Mouse (Mus musculus): ENCODE measurements at regions not wholly inside any gene's neighbourhood (a gene's known extent, or its start where the extent isn't known, plus 50 kb on each side); places are given as distances from the start of the nearest gene placed in this dataset.

DNA sequence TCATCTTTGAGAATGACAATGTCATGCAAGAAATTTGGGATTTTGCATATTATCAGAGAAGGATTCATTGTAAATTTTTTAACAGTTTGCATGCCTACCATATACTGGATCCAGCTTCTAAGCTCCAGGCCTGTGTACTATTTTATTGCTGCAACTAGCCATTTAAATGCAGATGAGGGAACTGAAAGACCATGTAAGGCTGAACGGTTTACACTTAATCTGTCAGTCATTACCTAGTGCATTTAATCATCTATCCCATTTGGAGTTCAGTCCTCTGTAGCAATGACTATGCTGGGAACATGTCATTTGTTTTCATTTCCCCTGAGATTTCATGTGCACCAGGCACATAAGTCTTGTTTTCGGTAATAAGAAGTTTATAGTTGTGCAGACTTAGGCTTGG, 631.8 kb upstream of the Gm21961 start:
- no peak for DNase-seq

- no peak for DNase-seq
These were observed 624.8 kb upstream of the Gm21961 start for GRCm38 (mm10) chr15:65639484-65639883.

DNA sequence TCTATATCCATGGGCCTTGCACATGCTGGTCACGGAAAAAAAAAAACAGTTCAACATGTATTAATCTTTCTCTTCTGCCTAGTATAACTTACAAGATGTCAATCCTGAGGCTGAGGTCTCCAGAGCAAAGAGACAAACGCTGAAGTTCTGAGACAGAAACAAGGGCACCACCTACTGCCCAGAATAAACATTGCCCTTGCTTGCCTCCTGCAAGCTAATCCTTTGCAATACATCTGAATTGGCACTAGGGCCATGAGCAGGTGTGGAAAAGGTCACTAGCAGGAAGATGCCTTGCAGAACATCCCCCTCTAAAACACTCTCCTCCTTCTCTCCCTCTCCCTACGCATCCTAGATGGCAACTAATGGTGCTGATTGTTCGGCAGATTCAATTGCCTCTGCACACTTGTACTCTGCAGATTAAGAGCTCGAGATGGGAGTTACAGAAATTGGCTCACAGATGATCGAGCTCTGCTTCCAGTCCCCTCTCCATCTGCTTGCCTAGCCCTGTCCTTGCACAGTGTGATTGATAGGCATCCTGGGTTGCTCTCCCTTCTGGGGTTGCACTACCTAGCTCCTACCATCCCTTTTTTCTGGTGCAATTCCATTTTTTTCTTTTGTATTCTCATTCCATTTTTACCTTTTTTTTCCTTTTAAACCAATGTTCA, 622.9 kb upstream of the Gm21961 start:
- peak; percentile 87 for DNase-seq

GRCm38 (mm10) chr15:65632440-65632839, 617.7 kb upstream of the Gm21961 start:
- no peak for DNase-seq

DNA sequence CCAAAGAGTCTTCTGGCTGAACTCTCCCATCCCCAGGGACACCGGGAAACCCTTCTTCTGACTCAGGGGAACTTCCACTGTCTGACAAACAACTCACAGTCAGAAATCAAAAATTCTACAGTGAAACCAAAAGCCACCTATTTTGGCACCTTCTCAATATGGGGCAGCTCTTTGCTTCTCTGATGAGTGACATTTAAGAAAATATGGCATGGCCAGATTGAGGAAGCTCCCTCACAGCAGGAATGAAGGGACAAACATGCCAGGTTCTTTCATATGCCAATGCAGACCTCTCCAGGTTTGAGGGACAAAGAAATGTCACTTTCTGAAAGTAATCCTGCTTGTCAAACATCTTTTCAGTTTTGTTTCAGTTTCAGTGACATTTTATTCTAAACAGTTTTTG, 615.8 kb upstream of the Gm21961 start:
- DNase-seq, result peak; percentile 75

GRCm38 (mm10) chr15:65592718-65593477, 578.2 kb upstream of the Gm21961 start:
- peak; percentile 27 for DNase-seq

- DNase-seq, result peak; percentile 43
These were observed 570.9 kb upstream of the Gm21961 start for GRCm38 (mm10) chr15:65585566-65585965.

GRCm38 (mm10) chr15:65579353-65579752, 564.6 kb upstream of the Gm21961 start:
- no peak for DNase-seq

DNA sequence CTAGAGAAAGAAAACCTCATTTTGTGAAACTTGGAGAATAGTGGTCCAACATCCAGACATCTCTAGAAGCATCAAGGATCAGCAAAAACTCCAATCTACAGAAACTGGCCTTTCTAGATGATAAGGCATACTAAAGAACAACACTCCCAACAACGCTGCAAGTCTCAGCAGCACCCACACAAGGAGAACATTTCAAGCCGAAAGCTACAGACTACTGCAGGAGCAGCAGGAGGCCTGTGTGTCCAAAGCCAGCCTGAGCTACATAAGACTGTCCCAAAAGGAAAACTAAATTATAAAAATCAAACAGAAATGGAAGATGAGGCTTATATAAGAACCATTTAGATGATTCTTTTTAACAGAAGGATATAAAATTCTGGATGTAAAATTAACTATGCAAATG, 553.2 kb upstream of the Gm21961 start:
- DNase-seq, result no peak

DNA sequence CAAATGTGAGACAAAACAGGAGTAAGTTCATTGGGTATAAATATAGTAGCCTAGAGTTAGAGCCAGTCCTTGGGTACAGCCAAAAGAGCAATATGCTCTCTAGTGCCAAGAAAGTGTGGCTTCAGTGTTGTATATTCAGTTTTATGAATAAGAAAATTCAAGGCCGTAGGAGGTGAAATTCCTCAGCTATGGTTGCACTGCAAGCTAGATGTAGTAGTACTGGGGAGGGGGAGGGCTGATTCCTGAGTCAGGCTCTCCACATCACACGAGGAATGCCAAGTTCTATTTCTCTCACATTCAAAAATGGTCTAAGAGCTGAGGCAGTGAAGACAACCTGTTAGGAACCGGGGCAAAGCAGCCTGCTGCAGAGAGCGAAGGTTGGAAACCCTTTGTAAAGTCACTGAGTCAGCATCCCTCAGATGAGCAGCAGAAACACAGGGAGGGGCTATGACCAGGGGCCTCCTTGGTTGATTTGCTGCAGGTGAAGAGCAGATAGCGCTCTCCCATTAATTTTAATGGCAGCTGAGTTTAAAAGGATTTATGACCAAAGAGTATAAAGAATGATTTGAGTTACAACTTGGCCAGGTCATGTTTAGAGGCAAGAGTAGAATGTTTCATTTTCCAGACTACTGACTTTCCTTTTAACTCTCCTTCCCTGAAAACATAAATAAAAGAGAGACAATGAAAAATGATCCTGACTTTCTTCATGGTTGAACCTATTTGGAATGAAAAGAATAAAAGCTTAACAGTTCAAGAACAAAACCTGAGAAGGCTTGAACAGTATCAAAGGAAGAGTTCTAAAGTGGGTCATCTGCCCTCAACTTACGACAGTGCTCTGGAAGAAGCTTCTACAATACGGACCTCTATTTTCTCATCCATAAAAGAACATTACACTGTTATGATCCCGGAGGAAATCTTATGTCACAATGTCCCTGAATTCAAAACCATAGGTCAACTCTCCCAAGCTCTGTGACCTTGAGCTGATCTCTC, 543.4 kb upstream of the Gm21961 start:
- DNase-seq, result no peak

DNA sequence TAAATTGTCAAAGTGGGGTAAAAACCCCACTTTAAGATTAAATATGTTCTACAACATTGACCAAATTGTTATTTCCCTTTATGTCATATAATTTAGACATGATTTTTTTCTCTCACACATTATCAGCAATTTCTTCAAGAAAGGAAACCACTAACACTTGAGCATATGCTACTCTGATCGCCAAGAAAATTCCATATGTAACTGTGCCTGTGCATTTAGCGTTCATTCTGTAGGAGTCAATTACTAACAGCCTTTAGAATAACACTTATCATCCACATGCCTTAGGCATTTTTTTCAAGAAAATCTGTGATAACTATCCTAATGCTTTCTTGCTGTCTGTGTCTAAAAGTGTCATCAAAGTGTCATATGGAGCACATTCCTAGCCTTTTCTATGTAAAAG, 534.3 kb upstream of the Gm21961 start:
- no peak for DNase-seq

GRCm38 (mm10) chr15:65535606-65536005, 520.9 kb upstream of the Gm21961 start:
- DNase-seq, result peak; percentile 2

DNA sequence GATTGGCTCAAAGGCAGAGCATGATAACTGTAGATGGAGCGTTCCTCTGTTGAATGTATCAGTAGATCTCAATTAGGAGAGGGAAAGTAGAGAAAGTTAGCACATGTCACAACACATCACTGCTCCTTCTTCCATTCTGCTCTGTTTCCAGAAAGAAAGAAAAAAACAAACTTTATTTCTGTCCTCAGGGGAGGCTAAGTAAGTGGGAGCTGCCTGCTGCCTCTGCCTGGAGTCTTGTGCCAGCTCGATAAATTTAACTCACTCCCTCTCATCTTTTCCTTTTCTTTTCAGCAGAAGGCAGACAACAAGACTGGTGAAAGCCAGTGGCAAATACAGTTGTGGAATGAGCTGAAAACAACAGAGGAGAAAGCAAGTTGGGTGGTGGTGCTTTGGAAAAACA, 517.5 kb upstream of the Gm21961 start:
- no peak for DNase-seq

GRCm38 (mm10) chr15:65502656-65503055, 488.0 kb upstream of the Gm21961 start:
- no peak for DNase-seq

- DNase-seq, result no peak
These were observed 464.2 kb upstream of the Gm21961 start for GRCm38 (mm10) chr15:65478940-65479339.

DNA sequence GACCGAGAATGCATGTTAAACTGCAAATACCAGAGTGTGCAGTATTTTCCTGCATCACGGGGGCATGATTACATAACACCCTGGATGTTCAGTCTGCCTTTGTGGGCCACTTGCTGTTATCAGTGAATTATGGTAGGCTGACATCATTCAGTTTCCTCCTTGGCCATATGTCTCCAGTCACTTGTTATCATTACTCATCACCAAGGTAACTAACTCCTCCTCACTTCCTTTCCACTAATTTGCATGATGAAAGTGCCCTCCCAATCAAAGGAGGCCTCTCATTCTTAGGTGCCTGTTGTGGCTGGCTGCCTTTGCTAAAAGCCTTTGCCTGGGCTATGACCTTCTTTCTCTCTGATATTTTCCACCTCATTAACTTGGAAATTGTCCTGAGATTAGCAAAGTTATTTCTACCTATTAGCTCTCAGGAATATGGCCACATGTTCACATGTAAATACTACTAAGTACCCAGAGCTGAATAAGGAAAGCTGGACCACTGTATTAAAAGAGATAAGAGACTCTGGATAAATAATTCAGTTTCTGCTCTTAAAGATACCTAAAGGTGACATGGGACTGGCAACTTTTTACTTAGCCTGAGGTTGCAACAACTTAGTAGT, 440.6 kb upstream of the Gm21961 start:
- DNase-seq, result peak; percentile 13

DNA sequence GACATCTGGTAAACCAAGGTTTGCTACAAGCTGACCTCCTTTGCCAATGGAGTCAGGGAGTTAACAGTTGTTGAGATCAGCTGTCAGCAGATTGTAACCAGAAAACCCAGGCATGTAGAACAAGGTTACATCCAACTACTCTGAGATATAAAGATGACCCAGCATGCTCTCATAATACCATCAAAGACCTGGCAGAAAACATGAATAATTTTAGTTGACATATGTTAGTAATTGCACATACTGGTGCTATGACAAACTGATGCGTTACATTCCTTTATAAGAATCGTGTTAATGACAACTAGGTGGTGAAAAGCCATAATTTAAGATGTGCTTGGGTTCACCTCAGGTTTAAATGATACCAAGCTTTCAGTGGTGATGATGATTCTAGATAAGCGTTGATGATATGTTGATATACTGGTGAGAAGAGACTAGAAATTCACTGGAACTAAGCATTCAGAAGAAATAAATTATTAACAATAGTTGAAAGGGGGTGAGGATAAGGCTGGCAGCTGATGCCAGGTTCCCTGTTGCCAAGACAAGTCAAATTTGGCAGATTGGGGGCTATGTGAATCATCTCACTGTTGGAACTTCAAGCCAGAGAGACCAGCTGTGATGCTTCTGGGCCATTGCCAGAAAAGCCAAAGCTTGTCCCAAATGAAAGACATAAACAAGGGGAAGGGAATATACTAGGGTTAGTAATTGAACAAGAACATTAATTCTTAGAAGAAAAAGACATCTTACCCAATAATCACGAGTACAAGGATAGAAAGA, 437.7 kb upstream of the Gm21961 start:
- peak; percentile 25 for DNase-seq

DNA sequence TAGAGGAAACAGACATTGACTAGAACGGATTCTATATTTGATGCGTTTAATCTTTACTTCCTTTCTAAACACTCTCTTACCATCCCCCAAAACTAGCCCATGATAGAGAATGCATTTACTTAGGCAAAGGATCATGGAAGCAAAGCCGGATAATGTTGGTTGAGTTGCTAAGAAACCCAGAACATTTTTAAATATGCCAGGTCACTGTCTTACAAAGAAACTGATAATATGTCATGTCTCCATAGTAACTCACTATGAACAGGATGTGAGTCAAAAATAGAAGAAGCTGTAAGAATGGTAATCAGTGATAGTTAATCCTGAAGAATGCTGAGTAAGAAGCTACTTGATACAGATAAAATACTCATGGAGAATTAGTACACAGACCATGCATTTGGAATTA, 405.0 kb upstream of the Gm21961 start:
- no peak for DNase-seq
